Mouse (Mus musculus): Measurements from ENCODE around the gene Atxn2l.

The Atxn2l gene

GRCm38 (mm10) chr7:126503273-126503878, at the start of gene Atxn2l:
Gene Atxn2l (minus strand): TSS chr7:126503437.
- peak; percentile 88 for ATAC-seq (ENCODE audit: insufficient number of reproducible peaks, low FRiP score, low TSS enrichment)

GRCm38 (mm10) chr7:126545631-126546030, 42.4 kb upstream of the Atxn2l start:
- ATAC-seq (ENCODE audit: insufficient number of reproducible peaks, low FRiP score, low TSS enrichment), result no peak

DNA sequence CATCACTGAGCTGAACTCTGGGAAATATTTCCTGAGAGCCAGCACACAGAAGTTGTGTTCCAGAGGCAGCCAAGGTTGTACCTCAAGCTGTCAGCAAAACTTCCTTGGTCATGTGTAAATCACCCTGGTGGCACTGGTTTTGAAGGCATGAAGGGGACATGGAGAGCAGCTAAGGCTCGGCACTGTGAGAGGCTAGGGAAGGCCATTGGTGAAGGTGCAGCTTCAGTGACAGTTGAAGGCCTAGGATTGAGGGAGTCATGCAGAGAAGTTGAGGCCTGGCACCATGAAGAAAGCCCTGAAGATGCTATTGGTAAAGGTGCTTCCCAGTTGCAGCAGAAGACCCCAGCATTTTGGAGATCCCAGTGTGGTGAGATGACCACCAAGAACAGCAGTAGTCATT, 38.4 kb upstream of the Atxn2l start:
- no peak for ATAC-seq (ENCODE audit: insufficient number of reproducible peaks, low FRiP score, low TSS enrichment)

GRCm38 (mm10) chr7:126537820-126538585, 34.8 kb upstream of the Atxn2l start:
- ATAC-seq (ENCODE audit: insufficient number of reproducible peaks, low FRiP score, low TSS enrichment), result no peak

DNA sequence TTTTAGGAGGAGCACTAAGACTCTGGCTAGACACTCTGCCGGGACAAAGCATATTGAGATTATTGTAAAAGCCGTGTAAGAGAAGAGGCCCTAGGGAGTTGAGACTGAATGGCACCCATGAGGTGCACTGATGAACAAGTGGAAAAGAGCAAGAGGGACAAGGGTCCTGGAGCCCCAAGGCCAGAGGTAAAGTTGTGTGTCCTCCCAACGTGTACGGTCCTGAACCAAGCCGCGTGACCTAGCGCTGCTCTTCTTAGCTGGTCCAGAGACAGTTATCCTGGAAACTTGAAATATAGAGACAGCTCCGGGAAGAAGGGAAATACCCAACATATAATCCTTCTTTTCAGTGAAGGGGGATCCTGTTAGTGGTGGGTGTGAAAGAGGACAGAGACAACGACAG, 33.2 kb upstream of the Atxn2l start:
- ATAC-seq (ENCODE audit: insufficient number of reproducible peaks, low FRiP score, low TSS enrichment), result no peak

DNA sequence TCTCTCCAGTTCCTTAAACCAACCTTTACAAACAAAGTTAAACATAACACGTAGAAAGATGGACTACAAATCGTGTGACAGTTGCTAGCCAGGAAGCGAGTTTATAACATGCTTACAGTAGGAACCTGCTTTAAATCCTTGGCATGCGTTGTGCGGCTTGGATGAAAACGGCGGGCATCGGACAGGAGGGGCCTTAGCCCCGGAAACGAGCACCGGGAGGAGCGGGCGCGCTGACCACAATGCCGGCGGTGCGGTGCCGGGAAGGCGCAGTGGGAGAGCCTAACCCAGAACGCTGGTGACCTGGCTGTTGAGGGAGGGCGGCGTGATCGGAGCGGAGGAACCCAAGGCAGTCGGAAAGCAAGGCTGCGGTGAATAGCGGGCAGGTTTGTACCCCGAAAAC, 32.5 kb upstream of the Atxn2l start:
- ATAC-seq (ENCODE audit: insufficient number of reproducible peaks, low FRiP score, low TSS enrichment), result no peak

GRCm38 (mm10) chr7:126533434-126533833, 30.2 kb upstream of the Atxn2l start:
- no peak for ATAC-seq (ENCODE audit: insufficient number of reproducible peaks, low FRiP score, low TSS enrichment)

- ATAC-seq (ENCODE audit: insufficient number of reproducible peaks, low FRiP score, low TSS enrichment), result no peak; the same call in 1 of the 2 replicates
These were observed 24.9 kb upstream of the Atxn2l start for GRCm38 (mm10) chr7:126528166-126528577.

DNA sequence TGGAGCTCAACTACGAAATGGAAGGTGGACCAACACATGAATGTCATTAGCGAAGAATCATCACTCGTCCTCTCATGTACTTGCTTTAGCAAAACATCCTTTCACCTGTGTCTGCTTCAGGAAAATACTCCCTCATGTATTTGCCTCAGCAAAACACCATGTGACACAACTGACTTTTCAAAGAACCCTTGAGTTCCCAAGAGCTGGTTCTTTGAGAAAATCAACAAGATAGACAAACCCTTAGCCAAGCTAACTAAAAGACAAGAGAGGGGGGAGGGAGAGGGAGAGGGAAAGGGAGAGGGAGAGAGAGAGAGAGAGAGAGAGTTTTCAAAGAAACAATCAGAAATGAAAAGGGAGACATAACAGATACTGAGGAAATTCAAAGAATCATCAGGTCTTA, 20.1 kb upstream of the Atxn2l start:
- ATAC-seq (ENCODE audit: insufficient number of reproducible peaks, low FRiP score, low TSS enrichment), result no peak

DNA sequence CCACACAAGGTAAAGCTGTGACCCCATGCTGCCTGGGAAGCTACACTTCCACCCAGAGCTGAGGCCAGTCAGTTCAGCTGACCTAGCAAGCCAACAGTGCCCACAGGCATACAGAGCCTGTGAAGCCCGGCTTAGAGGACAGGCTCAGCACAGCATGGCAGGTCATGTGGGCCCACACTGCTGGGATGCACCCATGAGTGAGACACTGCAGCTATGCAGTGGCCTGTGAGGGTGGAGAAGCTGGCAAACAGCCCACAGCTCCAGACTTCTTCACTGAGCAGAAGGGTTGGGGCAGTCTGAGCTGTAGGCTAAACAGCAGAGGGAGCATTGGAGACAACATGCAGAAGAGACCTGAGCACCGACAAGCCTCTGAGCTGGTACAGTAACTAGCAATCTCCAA, 16.3 kb upstream of the Atxn2l start:
- no peak for ATAC-seq (ENCODE audit: insufficient number of reproducible peaks, low FRiP score, low TSS enrichment)

GRCm38 (mm10) chr7:126518261-126518941, 15.2 kb upstream of the Atxn2l start:
- ATAC-seq (ENCODE audit: insufficient number of reproducible peaks, low FRiP score, low TSS enrichment), result no peak

DNA sequence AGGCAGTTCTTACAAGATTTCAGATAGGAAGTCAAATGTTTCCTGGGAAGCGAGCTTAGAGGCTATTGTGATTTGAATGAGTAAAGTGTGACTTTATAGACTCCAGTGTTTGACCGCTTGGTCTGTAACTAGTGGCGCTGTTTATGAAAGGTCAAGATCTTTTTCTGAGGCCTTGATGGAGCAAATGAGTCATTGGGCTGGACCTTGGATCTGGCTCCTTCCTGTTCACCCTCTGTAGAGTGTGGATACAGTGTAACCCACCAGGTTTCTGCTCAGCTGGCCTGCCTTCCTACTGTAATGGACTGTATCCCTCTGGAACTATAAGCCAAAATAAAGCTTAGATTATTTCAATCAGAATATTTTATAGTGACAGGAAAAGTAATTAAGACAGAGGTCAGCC, 8.1 kb upstream of the Atxn2l start:
- no peak for ATAC-seq (ENCODE audit: insufficient number of reproducible peaks, low FRiP score, low TSS enrichment)

GRCm38 (mm10) chr7:126507126-126507778, 4.0 kb upstream of the Atxn2l start:
- no peak for ATAC-seq (ENCODE audit: insufficient number of reproducible peaks, low FRiP score, low TSS enrichment)

DNA sequence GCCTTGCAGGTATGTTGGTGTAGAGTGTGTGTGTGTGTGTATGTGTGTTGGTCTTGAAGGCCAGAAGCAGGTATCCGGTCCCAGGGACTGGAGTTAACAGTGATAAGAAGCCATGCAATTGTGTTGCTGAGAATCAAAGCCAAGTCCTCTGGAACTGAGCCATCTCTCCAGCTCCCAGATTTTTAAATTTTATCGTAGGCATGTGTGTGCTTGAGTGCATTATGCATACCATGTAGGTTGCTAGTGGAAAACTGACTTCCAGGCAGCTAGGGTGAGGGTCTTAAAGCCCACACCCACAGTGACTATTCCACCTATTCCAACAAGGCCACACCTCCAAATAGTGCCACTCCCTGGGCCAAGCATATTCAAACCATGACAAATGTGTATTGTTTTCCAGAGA, 1.7 kb upstream of the Atxn2l start:
- no peak for ATAC-seq (ENCODE audit: insufficient number of reproducible peaks, low FRiP score, low TSS enrichment)

DNA sequence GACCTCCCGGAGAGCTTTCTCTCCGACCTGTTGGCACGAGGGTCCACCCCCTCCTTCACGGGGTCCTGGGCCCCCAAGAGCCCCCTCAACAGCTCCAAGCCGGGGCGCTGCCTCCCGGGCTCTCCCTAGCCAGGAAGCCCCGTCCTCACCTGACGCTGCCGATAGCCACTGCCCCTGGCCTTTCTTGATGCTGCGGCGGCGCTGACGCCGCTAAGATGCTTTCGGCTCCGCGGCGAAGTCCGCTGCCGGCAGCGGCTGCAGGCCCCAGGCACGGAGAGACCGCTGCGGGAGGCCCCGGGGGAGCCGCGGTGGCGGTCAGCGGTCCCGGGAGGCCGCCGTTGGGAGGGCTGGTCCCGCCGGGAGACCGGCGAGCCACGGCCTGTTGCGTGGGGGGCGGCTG, 486 bp downstream of the Atxn2l start:
- ATAC-seq (ENCODE audit: insufficient number of reproducible peaks, low FRiP score, low TSS enrichment), result no peak

DNA sequence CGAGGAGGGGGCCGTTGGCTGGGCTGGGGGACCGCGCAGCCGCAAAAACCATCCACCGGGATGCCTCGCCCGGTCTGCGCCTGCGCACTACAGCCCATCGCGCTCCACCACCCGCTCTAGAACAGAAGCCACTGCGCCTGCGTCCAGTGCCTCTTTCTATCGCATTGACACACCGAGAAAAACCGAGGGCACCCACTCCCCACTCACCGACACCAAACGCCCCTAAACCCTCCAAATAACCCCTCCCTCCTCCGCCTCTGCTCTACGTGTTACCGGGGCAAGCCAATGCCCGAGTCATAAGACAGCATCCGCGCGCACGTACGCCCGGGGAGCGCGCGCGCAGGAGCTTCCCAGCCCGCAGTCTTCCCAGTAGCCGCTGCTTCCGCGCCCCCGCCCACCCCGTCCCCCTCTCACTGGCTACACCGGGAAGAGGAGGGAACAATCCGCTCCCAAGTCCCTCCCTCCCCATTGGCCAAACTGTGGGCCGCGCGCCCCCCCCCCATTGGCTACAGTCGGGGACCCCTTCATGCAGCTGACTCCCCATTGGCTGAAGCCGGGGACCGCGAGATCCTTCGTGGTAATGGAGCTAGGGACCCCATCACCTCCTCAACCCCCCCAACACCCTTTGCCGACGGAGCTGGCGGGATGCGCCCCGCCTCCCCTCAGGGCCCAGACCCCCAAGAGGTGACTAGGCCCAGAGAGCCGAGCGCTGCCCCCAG, 1.1 kb downstream of the Atxn2l start:
- peak; percentile 72 for ATAC-seq (ENCODE audit: insufficient number of reproducible peaks, low FRiP score, low TSS enrichment)

DNA sequence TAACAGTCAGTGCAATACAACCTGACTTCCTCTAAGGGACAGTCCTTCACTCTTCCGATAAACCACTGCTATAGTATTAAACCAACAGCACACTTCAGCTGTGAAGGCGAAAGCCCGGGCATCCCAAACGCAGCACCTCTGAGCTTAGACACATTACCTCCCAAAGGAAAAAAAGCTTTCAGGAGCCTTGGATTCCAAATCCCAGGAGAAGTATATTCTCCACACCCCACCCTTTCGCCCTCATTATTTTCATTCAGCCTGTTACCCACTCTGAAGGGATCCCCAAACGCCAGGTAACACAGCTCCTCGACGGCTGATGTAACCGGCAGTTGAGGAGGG, 1.6 kb downstream of the Atxn2l start:
- ATAC-seq (ENCODE audit: insufficient number of reproducible peaks, low FRiP score, low TSS enrichment), result no peak

- ATAC-seq (ENCODE audit: insufficient number of reproducible peaks, low FRiP score, low TSS enrichment), result no peak
These were observed 3.8 kb downstream of the Atxn2l start for GRCm38 (mm10) chr7:126499416-126499815.

- ATAC-seq (ENCODE audit: insufficient number of reproducible peaks, low FRiP score, low TSS enrichment), result no peak
These were observed 5.3 kb downstream of the Atxn2l start for GRCm38 (mm10) chr7:126497966-126498365.

DNA sequence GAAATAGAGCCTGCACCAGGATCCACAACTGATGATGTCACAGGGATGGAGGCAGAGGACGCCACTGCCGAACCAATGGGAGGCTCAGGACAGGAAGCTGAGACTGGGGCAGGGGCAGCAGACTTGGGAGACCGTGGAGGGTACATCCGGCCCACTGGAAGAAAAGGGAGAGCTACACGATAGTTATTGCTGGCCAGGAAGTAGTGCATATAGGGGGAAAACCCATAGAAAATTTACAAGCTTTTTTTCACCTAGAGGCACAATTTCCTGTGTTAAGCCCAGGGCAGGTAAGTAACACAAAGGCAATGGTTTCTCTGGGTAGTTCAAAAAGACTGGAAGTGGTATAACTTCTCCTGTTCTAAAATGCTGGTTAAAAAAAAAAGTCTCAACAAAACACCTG, 6.8 kb downstream of the Atxn2l start:
- no peak for ATAC-seq (ENCODE audit: insufficient number of reproducible peaks, low FRiP score, low TSS enrichment)

DNA sequence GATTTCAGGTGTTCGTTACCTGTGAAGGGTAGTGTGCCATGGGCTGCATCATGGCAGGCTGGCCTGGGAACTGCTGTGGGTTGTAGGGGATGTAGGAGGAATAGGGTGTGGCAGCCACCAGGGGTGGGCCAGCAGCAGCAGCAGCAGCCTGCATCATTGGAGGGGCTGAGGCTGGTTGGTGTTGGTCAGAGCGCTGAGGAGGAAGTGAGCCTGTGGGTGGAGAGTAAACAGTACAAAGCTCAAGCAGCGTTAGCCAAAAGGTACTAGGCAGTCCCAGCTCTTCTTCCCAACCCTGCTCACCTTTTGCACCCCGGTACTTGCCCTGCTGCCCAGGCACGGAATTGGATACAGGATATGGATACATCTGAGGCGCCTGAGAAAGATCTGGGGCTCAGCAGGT, 9.1 kb downstream of the Atxn2l start:
- ATAC-seq (ENCODE audit: insufficient number of reproducible peaks, low FRiP score, low TSS enrichment), result no peak

Data from cerebellum, adult (tissue).